Mouse (Mus musculus): ENCODE measurements at regions not wholly inside any gene's neighbourhood (a gene's known extent, or its start where the extent isn't known, plus 50 kb on each side); places are given as distances from the start of the nearest gene placed in this dataset.

- TF ChIP-seq GATA1 (IDR thresholded peaks at IDR 0.05; ENCODE audit: low read length) (no peak), TAL1 (IDR thresholded peaks at IDR 0.05; ENCODE audit: low read length) (no peak)
These were observed 421.9 kb upstream of the Mki67 start for GRCm38 (mm10) chr7:136137831-136138602.
